Mouse (Mus musculus): ENCODE measurements around the gene Insl3. TPM values are rescaled to one million over a fixed set of nuclear protein-coding genes. Genes with fewer than 3 reads are reported as not detected.

Insl3 gene
- polyA plus RNA-seq (2017; shearing (Covaris generic)) = 28.9 TPM

DNA sequence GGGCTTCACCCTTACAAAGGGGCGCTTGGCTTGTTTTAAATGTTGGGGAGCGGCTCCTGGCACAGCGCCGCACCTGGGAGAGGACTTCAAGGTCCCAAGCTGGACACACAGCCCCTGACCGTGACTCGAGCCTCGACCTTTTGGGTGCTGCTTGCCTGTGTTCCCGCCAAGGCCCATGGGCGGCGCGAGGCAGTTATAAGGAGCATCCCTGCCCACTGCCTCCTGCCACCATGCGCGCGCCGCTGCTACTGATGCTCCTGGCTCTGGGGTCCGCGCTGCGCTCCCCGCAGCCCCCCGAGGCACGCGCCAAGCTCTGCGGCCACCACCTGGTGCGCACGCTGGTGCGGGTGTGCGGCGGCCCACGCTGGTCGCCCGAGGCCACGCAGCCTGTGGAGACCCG is at the start of gene Insl3:
Gene Insl3, plus strand, starts transcription at position 187 of the 400 bp plus-strand sequence.

DNA sequence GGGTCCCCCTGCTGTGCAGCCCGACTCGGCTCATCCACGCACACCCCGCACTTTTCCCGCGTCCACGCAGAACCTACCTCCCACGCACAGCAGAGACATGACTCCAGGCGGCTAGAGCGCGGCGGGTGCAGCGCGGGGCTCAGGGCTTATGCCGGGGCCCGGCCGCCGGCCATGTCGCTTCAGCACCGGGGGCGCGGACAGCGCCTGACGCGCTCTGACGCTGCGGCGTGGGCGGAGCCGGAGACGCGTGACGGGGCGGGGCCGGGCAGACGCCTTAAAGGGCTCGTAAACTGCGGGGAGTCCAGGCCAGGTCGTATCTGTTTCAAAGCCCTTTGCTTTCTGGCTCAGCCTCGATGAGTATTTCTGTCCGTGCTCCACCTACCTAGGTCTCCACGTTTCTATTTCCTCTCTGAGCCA is 17.5 kb upstream of the Insl3 start, which contains the start of gene Unc13a:
Gene Unc13a, minus strand, starts transcription at position 209 of the 417 bp plus-strand sequence.

DNA sequence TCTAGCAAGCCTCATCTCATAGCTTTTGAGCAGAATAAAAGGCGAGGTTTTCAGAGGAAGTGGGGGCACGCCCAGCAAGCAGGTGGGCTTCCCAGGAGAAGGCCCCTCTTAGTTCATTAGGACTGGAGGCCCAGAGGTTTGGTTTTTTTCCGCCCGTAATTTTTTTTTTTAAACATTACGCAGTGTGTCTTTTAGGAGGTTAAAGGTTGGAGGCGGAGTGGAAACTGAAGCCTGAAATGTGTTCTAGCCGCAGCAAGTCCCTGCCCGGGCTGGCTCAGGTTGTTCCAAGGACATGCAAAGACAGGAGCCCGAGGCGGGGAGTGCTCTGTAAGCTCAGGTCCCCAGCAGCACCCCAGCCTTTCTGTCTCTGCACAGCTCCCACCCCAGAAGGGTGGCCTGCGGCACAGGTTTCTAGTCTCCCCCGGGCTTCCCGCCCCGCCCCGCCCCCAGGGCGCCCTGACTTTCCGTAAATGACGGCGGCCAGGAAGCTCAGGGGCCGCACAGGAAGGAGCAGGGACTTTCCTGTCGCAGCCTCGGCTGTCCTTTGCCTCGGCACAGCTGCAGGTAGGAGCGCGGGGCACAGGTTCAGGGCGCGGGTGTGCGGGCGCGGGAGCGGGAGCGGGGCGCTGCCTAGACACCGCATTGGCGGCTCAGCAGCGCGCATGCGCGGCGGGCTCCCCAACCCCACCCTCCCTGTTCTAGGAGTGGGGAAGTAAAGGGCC is 12.8 kb upstream of the Insl3 start, which contains the start of gene Jak3:
Gene Jak3, plus strand, starts transcription at position 277 of the 722 bp plus-strand sequence.

DNA sequence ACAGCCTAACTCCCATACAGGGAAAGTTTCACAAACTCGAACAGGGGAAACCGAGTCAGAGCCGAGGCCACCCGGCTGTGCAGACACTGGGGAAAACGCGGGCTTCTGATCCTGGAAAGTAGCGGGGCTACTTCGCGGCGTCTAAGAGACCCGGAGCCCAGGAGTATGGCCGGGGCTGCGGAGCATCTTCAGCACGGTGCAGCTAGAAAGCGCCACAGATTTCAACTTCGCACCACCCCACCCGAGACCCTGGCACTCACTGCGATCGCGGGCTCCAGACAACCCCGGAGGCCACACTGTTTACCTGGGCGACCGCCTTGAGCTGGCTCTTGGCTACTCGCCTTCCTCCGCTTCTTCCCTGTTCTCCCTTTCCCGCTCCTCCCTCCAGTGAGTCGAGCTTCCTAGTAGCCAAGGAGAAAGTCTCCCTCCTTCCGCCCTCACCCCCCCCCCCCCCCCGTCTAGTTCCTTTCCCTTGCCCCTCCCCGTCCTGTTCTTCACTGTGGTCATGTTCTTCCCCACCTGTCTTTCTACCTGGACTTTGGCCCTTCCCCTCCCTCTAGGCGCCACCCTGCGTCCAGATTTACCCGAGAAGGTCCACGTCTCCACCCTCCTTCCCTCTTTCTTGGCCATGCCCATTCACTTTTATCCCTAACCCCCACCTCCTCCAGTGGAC is 12.5 kb downstream of the Insl3 start, which contains the start of gene B3gnt3:
Gene B3gnt3, minus strand, starts transcription at position 376 of the 673 bp plus-strand sequence.

DNA sequence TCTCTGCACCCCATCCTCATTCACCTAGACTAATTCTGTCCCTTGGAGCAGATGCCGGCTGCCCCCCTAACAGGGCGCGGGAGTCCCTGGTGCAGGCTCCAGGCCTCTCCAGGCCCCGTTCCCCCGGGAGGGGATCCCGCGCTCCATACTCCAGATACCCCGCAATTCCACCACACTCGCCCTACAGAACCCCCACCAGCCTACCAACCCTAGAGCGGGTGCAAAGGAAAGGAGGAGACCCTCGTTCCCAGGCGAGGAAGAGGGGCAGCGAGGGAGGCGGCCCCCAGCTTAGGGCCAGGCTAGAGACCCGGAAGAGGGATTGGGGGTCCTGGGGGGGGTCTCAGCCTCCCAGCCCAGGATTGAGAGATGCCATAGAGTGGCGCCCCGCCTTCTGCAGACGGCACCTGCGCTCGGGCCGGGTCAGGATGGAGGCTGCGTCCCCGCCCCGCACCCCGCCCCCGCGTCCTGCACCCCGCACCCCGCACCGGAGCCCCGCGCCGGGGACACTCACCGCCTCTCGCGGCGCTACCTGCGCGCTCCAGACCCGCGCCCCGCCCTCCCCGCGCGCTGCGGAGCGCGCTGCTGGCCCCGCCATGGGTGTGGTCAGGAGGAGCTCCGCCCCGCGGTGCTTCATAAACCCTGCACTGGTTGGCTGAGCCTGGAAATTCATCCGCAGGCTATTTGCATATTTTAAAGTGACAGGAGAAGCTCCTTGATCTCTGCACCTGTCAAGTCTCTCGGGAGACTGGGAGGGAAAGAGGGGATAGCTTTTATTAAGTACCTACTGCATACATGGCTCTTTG is 36.3 kb downstream of the Insl3 start, which contains the start of gene Fcho1:
Gene Fcho1, minus strand, starts transcription at position 595 of the 803 bp plus-strand sequence.

Other genes starting within 250 kb of the Insl3 start
- 93.0 TPM for gene Abhd8, start 225.6 kb upstream of the Insl3 start, polyA plus RNA-seq (2017; shearing (Covaris generic))
- gene Mrpl34, start 224.3 kb upstream of the Insl3 start, polyA plus RNA-seq (2017; shearing (Covaris generic)) = 41.6 TPM
- 153 TPM for gene Dda1, start 220.0 kb upstream of the Insl3 start, polyA plus RNA-seq (2017; shearing (Covaris generic))
- 14.2 TPM for gene Ano8, start 203.3 kb upstream of the Insl3 start, polyA plus RNA-seq (2017; shearing (Covaris generic))
- 5.4 TPM for gene Gtpbp3, start 201.1 kb upstream of the Insl3 start, polyA plus RNA-seq (2017; shearing (Covaris generic))
- gene Plvap, start 177.5 kb upstream of the Insl3 start, polyA plus RNA-seq (2017; shearing (Covaris generic)) = not detected
- gene Ccdc194, start 163.5 kb upstream of the Insl3 start, polyA plus RNA-seq (2017; shearing (Covaris generic)) = not detected
- 71.8 TPM for gene Bst2, start 151.8 kb upstream of the Insl3 start, polyA plus RNA-seq (2017; shearing (Covaris generic))
- gene Mvb12a, start 146.3 kb upstream of the Insl3 start, polyA plus RNA-seq (2017; shearing (Covaris generic)) = 44.2 TPM
- gene Tmem221, start 130.3 kb upstream of the Insl3 start, polyA plus RNA-seq (2017; shearing (Covaris generic)) = 1.5 TPM
- 0.25 TPM for gene Nxnl1, start 122.6 kb upstream of the Insl3 start, polyA plus RNA-seq (2017; shearing (Covaris generic))
- gene Slc27a1, start 120.3 kb upstream of the Insl3 start, polyA plus RNA-seq (2017; shearing (Covaris generic)) = 8.1 TPM
- 79.0 TPM for gene Pgls, start 97.0 kb upstream of the Insl3 start, polyA plus RNA-seq (2017; shearing (Covaris generic))
- gene Fam129c, start 91.6 kb upstream of the Insl3 start, polyA plus RNA-seq (2017; shearing (Covaris generic)) = 2.7 TPM
- 49.3 TPM for gene Colgalt1, start 78.2 kb upstream of the Insl3 start, polyA plus RNA-seq (2017; shearing (Covaris generic))
- 0.44 TPM for gene Unc13a, start 17.5 kb upstream of the Insl3 start, polyA plus RNA-seq (2017; shearing (Covaris generic))
- gene Jak3, start 12.9 kb upstream of the Insl3 start, polyA plus RNA-seq (2017; shearing (Covaris generic)) = 78.2 TPM
- gene B3gnt3, start 12.6 kb downstream of the Insl3 start, polyA plus RNA-seq (2017; shearing (Covaris generic)) = 1.6 TPM
- gene Fcho1, start 36.5 kb downstream of the Insl3 start, polyA plus RNA-seq (2017; shearing (Covaris generic)) = 144 TPM
- 4.5 TPM for gene Zfp709, start 192.8 kb downstream of the Insl3 start, polyA plus RNA-seq (2017; shearing (Covaris generic))
- gene Zfp882, start 219.4 kb downstream of the Insl3 start, polyA plus RNA-seq (2017; shearing (Covaris generic)) = 3.2 TPM
- 6.8 TPM for gene Zfp617, start 219.4 kb downstream of the Insl3 start, polyA plus RNA-seq (2017; shearing (Covaris generic))